Mouse (Mus musculus) cerebellum, adult 2 months (tissue): ENCODE results near the gene Rassf6.

Source experiments
- CTCF ChIP-seq: fragments of 200-500 bp; IDR thresholded peaks from 2 replicates; pipeline ENCODE4 v1.5.1; 2011; ENCODE audit warnings: low read depth, mild to moderate bottlenecking, control low read depth, low read length, moderate library complexity, borderline replicate concordance; ENCODE audit not compliant: insufficient read depth
- POLR2A ChIP-seq: fragments of 200-500 bp; IDR thresholded peaks from 2 replicates; pipeline ENCODE4 v1.6.1; 2011; ENCODE audit warnings: low read length, control low read depth, borderline replicate concordance; ENCODE audit not compliant: insufficient read depth

DNA sequence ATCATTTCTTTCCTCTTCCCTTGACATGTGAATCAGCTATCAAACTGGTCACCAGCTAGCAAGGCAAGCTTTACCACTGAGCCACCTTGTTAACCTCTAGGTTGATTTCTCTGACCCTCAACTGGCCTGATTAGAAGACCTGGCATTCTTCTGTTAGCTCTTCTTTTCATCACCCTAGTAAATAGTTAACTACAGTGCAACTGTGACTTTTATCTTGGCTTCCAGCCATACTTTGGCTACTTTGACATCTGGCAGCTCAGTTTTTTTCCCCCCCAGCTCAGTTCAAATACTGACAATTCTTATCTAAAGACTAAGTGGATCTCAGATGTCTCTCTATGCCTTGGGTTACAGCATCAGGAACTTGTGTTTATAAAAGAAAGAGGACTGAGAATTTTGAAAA, 72.1 kb downstream of the Rassf6 start:
- TF ChIP-seq CTCF (no peak), POLR2A (no peak)
